Mouse (Mus musculus) liver, adult 2 months (tissue): ENCODE measurements around the gene Ctdspl.

Experiments
- CTCF ChIP-seq: fragments of 200-500 bp; IDR thresholded peaks from 2 replicates; pipeline ENCODE4 v1.5.1; 2011; ENCODE audit warnings: low read depth, low read length, control low read depth
- POLR2A ChIP-seq: fragments of 200-500 bp; IDR thresholded peaks from 2 replicates; pipeline ENCODE4 v1.6.1; 2011; ENCODE audit warnings: low read length, control low read depth; ENCODE audit not compliant: insufficient read depth; ENCODE audit errors: extremely low read depth

GRCm38 (mm10) chr9:119028226-119029195, 102.3 kb downstream of the Ctdspl start:
- no peak for TF ChIP-seq POLR2A
- no peak for TF ChIP-seq CTCF
